Mouse (Mus musculus): ENCODE measurements at regions not wholly inside any gene's neighbourhood (a gene's known extent, or its start where the extent isn't known, plus 50 kb on each side); places are given as distances from the start of the nearest gene placed in this dataset.
A peak's percentile ranks its signal among the peaks of the same experiment; 100 is the strongest.

- DNase-seq (ENCODE audit: low read depth, low spot score): no peak
Observed at GRCm38 (mm10) chr10:118624368-118624767, 183.5 kb downstream of the Ifng start.

DNA sequence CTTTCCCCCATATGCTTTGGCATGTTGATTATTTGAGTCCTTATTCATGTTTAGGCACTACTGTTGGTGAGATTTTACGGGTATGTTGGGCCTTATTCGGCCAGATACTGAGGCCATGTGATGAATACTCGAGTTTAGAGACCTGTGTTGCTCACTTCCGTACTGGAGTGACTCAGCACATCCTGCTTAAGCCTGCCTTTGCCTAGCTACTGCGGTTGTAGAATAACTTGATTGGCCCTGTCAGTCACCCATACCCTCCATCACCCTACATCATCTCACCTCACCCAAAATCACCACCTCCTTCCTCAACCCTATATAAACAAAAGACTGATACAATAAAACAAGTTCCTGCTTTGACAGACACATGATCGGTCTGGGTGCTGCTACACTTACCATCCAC is 187.2 kb downstream of the Ifng start:
- DNase-seq (ENCODE audit: low read depth, low spot score): no peak

GRCm38 (mm10) chr10:118629360-118630040 is 188.7 kb downstream of the Ifng start:
- no peak for DNase-seq (ENCODE audit: low read depth, low spot score)

DNA sequence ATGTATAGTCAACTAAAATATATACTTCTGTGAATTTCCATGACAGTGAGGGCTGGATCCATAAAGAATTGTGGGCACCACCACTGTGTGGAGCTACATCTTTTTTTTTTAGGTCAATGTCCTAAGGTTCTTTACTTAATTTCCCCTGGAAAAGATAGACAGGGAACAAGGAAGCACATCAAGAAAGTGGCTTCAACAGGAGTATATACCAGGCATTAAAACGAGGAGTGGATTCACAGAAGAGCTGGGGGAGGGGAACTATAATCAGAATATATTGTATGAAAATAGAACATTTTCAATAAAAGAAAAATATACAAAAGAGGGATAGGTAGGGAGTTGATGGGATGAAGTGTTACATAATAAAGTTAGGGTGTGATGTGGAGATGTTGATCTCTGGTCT is 190.9 kb downstream of the Ifng start:
- DNase-seq (ENCODE audit: low read depth, low spot score): no peak

DNA sequence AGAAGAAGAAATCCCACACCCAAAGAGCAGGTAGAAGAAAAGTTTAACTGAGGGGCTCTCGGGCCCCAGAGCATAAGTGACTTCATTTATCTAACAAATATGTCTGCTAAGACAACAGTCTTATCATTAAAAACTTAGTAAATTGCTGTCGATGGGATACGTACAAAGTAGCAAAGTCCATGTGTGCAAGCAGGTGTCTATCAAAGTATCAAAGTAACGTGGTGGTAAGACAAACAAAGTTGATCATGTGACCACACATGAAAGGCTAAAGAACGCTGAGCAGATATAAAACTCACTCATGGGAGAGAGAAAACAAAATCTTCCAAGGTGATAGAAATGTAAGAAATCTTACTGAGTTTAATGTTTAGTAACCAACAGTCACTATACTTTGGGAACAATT is 191.3 kb downstream of the Ifng start:
- no peak for DNase-seq (ENCODE audit: low read depth, low spot score)

GRCm38 (mm10) chr10:118633429-118633828 is 192.6 kb downstream of the Ifng start:
- DNase-seq (ENCODE audit: low read depth, low spot score): no peak

DNA sequence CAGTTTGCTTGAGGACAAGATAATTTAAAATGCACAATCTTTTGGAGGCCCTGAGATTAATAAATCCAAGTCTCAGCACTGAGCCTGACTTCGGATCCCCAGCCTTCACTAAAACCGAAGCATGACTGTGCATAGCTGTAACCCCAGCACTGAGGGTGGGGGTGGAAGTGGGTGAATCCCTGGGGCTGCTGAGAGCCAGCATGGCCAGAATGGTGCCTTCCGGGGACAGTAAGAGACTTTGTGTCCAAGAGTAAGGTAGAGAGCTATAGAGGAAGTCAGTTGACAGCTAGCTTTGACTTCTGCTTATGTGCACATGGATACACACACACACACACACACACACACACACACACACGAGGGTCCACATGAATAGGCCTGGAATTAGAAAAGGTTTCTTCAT is 198.3 kb downstream of the Ifng start:
- DNase-seq (ENCODE audit: low read depth, low spot score): no peak

DNA sequence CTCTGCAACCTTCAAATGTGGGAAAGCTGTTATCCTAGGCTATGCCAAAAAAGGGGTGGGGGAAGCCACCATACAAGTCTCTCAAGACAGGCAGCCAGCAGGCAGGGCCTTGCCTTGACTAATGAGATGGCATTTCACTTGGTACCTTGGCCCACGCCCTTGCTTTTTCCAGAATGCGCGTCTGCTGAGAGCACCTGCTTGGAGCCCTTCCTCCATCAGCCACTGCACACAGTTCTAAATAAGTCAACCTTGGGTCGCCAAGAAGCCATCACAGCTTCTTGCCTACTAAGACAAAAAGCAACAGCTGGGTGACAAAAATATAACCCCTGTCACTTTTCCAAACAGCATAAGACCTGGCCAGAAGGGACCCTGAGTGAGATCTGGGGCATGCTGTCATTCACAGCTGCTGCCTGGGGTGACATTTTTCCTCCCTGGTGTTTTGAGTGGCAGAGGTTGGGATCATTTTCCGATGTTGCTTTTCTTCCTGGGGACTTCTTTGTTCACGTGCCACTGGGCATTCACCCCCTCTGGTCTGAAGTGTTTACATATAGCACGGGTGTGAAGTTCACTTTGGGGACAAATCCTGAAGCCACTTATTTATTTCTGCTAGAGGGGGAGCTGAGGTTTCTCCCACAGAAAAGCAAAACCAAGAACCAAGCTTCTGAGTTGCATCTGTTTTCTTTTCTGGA is 199.4 kb downstream of the Ifng start:
- no peak for DNase-seq (ENCODE audit: low read depth, low spot score)

DNA sequence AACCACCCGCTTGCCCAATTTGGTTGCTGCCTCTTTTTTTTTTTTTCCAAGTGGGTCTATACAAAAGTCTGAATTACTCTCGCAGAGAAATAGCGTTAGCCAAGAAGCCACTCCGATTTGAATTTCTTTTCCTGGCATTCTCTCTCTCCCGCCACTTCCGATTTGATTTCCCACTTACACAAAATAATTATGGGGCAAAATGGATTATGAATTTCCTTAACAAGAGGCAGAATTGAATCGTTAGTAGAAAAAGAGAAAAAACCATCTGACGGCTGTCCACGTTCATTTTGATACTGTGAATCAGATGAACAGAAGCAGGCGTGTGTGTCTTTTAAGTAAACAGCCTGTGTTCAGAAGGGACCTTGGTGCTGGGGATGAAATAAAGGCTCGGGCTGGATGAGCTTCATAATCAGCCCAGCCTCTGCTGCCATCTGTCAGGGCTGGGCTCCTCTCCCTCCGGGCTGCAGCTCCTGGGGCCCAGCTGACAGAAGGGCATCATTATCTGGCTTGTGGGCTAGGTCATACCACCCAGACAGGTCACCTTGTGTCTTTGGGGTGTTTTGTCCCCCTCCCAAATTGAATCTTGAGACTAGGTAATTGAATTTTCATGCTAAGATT is 200.1 kb downstream of the Ifng start:
- DNase-seq (ENCODE audit: low read depth, low spot score): no peak

DNA sequence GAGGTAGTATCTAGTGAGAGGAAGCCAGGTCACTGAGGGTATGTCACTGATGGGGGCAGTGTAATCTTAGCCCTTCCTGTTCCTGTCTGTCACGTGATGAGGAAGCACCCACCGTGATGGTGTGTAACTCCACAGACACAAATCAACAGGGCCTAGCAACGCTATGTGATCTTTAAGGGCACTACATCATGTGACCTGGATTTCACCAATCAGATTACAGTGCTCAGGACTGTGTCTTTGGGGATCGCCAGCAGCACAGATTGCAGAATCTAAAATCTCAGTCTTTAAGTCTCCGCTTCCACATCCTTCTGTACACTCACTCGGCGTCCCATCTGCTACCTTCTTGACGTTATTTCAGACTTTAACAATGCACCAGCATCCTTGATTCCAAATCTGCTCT is 202.8 kb downstream of the Ifng start:
- no peak for DNase-seq (ENCODE audit: low read depth, low spot score)

GRCm38 (mm10) chr10:118648111-118648510 is 207.3 kb downstream of the Ifng start:
- DNase-seq (ENCODE audit: low read depth, low spot score): no peak

GRCm38 (mm10) chr10:118656561-118656960 is 213.4 kb downstream of the Dyrk2 start:
- DNase-seq (ENCODE audit: low read depth, low spot score): no peak

DNA sequence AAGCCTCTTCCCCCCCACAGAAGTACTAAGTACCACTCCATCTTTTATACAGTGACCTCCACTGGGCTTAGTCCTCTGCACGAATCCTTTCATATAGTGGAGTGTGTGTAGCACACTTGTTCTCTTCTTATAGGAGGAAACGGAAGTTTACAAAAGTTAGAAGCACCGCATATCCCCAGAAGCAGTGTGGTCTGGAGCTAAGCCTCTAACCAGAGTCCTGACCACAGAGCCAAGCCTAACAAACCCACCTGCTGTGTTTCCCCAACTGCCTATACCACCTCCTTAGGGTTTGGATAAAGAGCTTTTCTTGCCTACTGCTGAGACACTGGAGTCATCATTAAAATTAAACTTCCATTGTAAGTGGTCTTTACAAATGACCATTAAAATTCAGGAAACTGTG is 204.0 kb downstream of the Dyrk2 start:
- DNase-seq (ENCODE audit: low read depth, low spot score): no peak

GRCm38 (mm10) chr10:118675816-118676465 is 194.1 kb downstream of the Dyrk2 start:
- peak; percentile 36 for DNase-seq (ENCODE audit: low read depth, low spot score)

DNA sequence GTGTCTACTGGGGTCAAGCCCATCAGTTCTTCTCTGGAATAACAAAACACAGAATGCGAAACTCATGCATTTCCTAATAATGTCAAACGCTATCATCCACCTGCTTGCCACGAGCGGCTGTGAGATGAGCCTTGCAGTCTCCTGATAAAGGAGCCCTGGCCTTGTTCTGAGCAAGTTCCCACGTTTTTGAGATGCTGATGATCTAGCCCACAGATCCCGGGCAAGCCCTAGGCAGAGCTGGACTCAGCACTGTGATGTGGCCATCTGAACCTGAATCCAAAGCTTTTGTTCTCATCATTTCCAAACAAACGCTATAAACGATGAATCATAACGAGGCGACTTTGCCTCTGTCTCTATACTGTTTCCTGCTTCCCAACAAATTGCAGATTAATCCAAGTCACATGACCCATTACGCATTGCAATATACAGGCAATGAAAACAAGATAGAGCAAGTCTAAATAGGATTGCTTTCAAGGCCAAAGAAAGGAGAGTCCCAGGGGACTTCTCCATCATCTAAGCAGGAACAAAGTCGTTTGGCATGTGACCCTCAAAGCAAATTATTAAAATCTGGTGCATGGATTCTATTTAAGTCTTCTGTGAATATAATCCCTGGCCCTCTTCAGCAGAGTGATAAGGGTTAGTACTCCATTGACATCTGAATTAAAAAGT is 191.1 kb downstream of the Dyrk2 start:
- DNase-seq (ENCODE audit: low read depth, low spot score): no peak

- DNase-seq (ENCODE audit: low read depth, low spot score): no peak
Observed at GRCm38 (mm10) chr10:118679507-118679906, 190.5 kb downstream of the Dyrk2 start.

DNA sequence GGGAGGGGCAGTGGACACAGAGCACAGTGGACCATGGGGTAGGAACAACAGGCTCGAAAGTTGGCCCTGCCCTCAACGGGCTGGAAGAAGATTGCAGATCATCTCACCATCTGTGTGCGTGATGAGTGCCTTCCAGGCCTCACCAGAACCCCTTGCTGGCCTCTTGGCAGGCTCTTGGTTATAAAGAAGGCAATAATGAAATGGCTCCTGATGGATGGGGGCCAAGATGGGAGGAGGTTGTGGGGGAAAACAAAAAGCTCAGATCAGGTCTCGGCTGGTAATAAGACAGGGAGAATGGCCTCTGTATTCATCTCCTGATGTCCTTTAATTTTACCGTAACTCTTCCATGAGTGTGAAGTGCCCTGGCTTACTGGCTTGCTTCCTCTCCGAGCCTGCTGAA is 189.1 kb downstream of the Dyrk2 start:
- DNase-seq (ENCODE audit: low read depth, low spot score): no peak

- no peak for DNase-seq (ENCODE audit: low read depth, low spot score)
Observed at GRCm38 (mm10) chr10:118683356-118683755, 186.7 kb downstream of the Dyrk2 start.

DNA sequence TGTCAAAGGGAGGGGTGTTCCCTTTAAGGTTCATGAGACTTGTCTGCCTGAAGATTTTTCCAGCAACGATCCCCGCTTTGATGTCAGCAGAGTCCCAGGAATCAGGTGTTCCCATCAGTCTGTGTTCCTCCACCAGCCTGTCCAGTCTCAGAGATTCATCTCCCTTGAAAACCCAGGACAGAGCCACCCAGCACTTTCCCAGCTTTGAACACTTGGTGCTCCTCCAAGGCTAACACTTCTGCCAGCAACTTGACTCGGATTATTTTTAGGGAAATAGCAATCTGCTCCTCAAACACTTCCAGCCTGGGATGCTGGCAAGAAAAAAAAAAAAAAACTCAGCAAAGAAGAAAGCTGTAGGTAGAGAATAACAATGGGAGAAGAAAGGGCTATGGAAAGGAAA is 170.7 kb downstream of the Dyrk2 start:
- no peak for DNase-seq (ENCODE audit: low read depth, low spot score)

DNA sequence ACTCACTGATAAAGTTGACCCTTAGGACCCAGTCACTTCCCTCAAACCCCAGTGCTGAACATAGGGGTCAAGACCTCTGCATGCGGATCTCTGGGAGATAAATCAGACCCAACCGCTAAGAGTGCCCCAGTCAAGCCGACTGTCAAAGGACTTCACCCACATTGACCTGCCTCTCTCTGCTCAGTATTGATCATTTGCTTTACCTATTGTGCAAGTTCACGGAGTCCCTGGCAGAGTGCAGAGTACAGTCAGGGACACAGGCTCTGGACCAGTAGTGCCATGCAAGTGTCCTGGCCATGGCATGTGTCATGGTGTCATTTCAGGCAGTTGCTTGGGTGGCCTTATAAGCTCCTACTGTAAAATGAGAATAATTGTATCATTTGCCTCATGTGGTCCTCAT is 169.9 kb downstream of the Dyrk2 start:
- no peak for DNase-seq (ENCODE audit: low read depth, low spot score)

GRCm38 (mm10) chr10:118706020-118706419 is 164.0 kb downstream of the Dyrk2 start:
- DNase-seq (ENCODE audit: low read depth, low spot score): no peak

GRCm38 (mm10) chr10:118709718-118710117 is 160.3 kb downstream of the Dyrk2 start:
- DNase-seq (ENCODE audit: low read depth, low spot score): no peak
